Mouse (Mus musculus) left cerebral cortex, adult 8-10 months (tissue): ENCODE measurements at regions not wholly inside any gene's neighbourhood (a gene's known extent, or its start where the extent isn't known, plus 50 kb on each side); places are given as distances from the start of the nearest gene placed in this dataset.

Source experiments
- DNase-seq, 2 experiments: peaks; one replicate each; pipeline ENCODE4 v3.0.0; 2022; ENCODE audit warnings: low spot score in 2 of 2

DNA sequence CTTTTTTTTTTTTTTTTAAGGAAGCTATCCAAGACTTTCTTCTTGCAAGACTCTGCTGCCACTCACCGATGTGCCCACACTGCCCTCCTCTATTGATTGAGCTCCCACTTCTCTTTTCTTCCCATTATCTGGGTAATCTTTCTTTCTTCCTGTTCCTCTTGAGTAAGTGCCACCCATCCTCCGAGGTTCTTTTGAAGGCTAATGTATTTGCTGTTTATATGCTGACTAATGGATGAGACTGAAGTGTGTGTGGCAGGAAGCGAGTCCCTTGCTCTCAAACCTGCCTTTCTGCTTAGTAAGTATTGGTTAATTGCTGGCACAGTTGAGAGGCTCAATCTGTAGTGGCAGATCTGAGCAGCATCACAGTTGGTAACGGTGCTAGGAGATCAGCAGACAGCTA lies 142.1 kb upstream of the Plxnc1 start:
- DNase-seq, result no peak

GRCm38 (mm10) chr10:95085688-95086268 lies 141.1 kb upstream of the Plxnc1 start:
- DNase-seq, result peak in 1 of 2 experiments; percentile 43

GRCm38 (mm10) chr10:95083341-95084148 lies 138.9 kb upstream of the Plxnc1 start:
- no peak for DNase-seq

DNA sequence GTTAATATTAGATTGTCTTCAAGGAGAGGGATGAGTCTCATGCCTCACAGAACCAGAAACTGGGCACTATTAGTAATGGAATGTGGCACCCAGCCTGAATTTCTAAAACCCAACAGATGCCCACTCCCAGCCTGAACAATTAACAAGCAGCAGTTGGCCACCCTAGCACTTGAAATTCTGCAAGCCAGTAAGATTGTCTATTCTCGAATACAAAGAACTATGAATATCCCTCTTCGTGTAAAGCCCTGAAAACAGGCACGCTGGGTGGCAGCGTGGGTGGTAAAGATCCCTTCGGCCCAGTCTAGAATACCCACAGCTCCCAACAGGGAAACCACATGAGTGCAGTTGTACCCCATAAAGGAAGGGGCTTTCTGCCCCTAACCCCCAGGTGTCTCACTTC lies 138.0 kb upstream of the Plxnc1 start:
- DNase-seq, result peak in 1 of 2 experiments; percentile 61

GRCm38 (mm10) chr10:95079979-95080378 lies 135.3 kb upstream of the Plxnc1 start:
- DNase-seq, result no peak

- DNase-seq, result no peak
These were observed 131.8 kb upstream of the Plxnc1 start for GRCm38 (mm10) chr10:95076421-95076820.

DNA sequence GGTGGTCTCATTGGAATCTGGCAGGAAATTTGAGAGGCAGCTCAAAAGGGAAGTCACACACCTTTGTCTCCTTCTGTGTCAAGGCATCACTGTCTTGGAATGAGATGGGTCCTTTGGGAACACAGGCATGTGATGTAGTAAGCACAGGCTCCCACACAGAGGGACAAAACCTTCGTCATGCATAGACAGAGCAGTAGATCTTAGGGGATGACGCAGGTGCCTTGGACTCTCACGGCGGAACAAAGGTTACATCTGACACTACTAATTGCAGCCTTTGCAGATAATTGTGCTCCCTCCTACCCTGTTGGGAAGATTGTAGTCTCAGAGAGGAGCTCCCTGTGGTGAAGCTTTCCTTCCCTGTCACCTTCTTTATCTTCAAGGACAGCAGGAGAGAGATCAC lies 131.3 kb upstream of the Plxnc1 start:
- no peak for DNase-seq

DNA sequence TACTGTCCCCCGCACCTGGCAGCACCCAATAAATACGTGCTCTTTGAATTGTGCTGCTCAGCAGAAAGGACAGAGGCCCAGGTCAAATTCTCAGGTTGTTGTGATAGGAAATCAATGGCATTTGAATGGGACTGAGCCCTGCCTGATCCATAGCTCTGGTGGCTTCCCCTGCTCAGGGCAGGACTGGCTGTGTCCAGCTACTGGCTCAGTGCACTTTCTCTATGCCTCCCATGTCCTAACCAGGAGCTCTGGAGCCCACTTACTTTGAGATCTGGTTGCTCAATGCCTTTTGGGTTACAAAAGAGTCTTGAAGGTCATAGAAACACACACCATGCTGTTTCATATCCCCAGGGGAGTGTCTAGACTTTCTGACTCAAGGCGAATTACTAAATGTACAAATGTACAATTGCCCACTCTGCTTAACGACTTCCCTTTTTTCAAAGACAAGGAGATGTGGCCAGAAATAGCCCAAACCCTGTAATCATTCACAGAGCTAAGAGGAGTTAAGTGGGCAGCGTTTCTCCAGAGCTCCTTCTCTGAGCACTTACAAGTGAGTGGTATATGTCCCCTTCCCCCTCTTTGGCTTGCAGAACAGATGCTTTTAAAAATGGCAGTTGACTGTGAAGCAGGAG lies 130.4 kb upstream of the Plxnc1 start:
- DNase-seq, result peak in 1 of 2 experiments; percentile 37

GRCm38 (mm10) chr10:95074381-95074780 lies 129.7 kb upstream of the Plxnc1 start:
- no peak for DNase-seq

- no peak for DNase-seq
These were observed 123.3 kb upstream of the Plxnc1 start for GRCm38 (mm10) chr10:95067971-95068370.

GRCm38 (mm10) chr10:95066774-95067173 lies 122.1 kb upstream of the Plxnc1 start:
- DNase-seq, result no peak

DNA sequence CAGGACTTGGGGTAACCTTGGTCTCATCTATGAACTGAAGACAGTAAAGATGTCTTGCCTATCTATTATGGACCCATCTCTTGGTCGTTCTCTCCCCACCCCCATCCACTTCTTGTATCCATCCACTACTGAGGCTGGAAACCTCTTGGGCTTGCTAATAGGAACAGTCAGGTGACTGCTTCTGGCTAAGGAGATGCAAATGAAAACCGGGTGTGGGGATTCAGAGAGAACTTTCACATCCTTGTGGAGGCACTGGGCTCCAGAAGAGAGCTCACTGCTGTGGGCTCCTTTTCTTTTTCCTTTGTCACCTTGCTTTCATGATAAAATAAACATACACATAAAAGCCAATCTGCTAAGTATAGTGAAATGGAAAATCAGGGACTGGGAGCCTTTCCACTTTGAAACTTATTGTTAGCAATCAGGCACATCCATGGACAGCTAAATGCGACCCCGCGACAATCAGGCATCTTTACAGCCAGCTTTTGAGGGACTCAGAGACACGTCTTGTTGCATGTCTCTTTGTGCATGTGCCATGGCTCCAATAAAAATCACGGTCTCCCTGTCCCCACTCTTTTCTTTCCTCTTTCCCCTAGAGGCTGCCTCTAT lies 115.0 kb upstream of the Plxnc1 start:
- DNase-seq, result no peak

DNA sequence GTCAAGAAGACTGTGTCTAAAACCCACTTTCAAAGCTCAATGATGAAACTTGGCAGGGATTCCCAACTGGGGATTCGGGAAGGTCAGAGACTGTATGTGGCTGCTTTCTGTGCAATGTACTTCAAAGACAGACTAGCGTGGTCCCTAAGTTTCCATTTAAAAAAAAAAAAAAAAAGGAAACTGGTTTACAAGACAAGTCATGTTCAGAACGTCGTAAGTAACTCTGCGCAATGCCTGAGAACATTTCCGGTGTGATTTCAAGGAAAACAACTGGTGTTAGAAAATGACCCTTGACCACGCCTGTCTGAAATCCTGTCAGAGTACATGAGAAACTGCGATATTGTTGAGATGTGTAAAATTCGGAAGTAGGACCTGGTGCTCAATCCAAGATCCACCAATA lies 114.4 kb upstream of the Plxnc1 start:
- no peak for DNase-seq

- DNase-seq, result no peak
These were observed 112.5 kb upstream of the Plxnc1 start for GRCm38 (mm10) chr10:95057051-95057714.

- no peak for DNase-seq
These were observed 111.9 kb upstream of the Plxnc1 start for GRCm38 (mm10) chr10:95056541-95056940.

- DNase-seq, result no peak
These were observed 110.2 kb upstream of the Plxnc1 start for GRCm38 (mm10) chr10:95054869-95055268.

DNA sequence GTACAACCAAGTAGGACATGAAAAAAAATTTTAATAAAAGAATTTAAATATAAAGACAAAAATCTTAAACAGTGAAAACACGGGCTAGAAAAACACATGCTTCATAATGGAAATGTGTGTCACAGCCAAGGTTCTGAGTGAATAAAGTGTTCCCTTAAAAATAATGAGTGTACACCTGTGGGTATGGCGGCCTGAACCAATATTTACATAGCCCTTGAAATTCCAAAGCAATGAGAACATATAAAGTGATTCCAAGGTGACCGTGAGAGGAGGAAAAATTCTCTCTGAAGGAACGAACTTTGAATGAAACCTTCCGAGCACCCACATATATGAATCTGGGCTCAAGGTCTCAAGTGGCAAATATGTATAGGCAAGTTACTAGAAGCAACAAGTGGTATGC lies 104.2 kb upstream of the Plxnc1 start:
- no peak for DNase-seq

DNA sequence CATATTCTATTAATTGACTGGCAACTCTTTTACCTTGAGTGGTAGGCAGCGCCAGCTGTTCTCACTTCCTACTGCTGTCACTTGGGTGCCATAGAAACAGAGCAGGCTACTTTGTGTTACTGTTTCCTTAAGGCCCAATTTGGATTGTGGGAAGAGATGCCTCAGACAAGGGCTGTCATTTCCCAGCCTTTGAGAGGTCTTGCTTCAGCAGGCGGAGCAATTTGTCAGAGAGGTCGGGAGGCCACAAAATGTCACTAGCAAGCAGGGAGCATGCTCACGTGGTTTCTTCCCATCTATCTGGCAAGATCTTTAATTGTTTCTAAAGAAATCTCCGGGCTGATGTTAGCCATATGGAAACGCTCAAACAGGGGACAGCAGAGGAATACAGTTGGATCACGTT lies 99.3 kb upstream of the Plxnc1 start:
- DNase-seq, result peak in 1 of 2 experiments; percentile 31

DNA sequence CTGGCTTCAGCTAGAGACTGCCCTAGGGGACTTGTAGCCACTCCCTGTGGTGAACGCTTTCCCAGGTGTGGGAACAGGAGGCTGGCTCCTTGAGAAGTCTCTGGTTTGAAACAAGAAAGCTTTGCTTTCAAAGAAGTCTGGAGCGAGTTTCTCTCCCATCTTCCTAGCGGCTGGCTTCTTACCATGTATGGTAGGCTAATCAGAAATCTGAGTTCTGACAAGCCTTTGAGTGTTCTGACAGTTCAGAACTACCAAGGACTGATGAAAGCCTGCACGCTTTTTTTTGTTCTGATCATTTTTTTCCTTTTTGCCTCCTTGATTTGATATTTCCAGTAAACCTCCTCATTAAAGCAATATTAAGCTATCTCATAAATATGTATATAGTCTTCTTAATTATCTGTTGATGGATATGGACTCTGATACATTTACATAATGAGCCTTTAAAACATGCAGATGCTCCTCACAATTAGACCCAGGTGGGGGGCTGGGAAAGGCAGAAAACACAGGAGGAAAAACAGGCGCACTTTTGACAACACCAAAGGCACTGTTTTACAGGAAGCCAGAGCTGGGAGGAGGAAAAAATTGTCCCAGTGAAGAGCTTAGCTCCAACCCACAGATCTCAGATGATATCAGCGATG lies 95.7 kb upstream of the Plxnc1 start:
- no peak for DNase-seq

DNA sequence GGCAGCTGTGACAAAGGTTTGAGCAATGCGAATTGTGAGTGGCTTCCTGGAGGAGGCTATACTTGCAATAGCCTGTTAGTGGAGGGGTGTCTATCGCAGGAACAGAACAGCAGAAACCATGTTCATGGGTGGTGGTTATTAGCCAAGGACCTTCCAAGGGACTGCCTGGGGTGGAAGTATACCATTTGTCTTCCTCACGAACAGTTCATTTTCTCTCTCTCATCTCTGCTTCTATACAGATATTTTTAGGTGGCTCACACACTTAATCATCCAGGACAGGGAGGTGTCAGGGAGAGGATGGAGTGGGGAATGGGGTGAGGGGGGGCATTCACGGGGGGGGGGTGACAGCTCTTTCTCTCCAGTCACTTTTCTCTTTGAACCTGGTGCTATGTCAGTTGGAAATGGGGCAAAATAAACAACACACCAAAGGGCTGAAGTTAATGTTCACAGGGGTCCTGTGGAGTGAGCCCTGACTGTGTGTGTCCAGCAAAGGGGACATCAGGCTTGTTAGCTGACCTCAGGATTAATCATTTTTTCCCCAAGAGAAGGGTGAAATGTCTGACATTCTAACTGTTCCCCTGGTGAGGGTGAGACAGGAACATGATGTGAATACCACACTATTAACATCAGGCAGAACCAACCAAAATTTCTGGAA lies 91.5 kb upstream of the Plxnc1 start:
- no peak for DNase-seq

DNA sequence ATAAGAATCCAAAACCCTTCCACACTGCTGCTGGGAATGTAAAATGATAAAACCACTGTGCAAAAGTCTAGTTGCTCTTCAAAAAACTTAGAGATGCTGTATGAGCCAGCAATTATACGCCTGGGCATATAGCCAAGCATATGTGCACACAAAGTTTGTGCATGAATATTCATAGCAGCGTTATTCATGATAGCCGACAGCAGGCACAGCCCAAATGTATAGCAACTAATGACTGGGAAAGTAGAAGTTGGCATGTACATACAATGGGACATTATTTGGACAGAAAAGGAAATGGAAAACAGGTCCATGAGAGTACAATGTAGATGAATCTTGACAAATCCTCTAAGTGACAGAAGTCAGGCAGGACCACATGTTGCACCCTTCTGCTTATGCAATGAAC lies 90.7 kb upstream of the Plxnc1 start:
- peak in 1 of 2 experiments; percentile 54 for DNase-seq
